Mouse (Mus musculus) layer of hippocampus, adult 2 months (tissue): ENCODE measurements around the gene Gpr161. TPM values are rescaled to one million over a fixed set of nuclear protein-coding genes. Genes with fewer than 3 reads are reported as not detected.

ENCODE experiments used
- DNase-seq, 2 experiments: peaks; one replicate each; pipeline ENCODE4 v3.0.0; 2022; ENCODE audit warnings: low spot score in 2 of 2
- H3K27ac ChIP-seq: fragments of 200-600 bp; 2 replicates; pipeline ENCODE4 v1.8.1; 2022
- H3K4me3 ChIP-seq: fragments of 200-600 bp; 2 replicates; pipeline ENCODE4 v1.8.1; 2022; ENCODE audit warnings: mild to moderate bottlenecking
- CTCF ChIP-seq: fragments of 200-600 bp; conservative IDR thresholded peaks from 2 replicates; pipeline ENCODE4 v1.8.1; 2022; ENCODE audit warnings: antibody characterized with exemption, mild to moderate bottlenecking, moderate library complexity
- long read RNA-seq, 2 experiments: library from polyadenylated mRNA; stranded (forward); transcript quantifications; one replicate each; pipeline ENCODE4 v2.0.0; 2021; ENCODE audit warnings: borderline mapping rate in 2 of 2
- total RNA-seq, 2 experiments: library from RNA; stranded (reverse); gene quantifications; 2 replicates each; pipeline ENCODE4 v1.2.3; 2021

The Gpr161 gene
- 10 to 100 TPM; 69.0 to 71.6 TPM for total RNA-seq
- long read RNA-seq, experiment 1, partial matches to known transcripts: 0 of 16 reads
- long read RNA-seq, experiment 1, other reads (novel, unspliced or antisense): 16 of 16 reads
- long read RNA-seq, experiment 2, partial matches to known transcripts: 2 of 18 reads
- long read RNA-seq, experiment 2, other reads (novel, unspliced or antisense): 16 of 18 reads

DNA sequence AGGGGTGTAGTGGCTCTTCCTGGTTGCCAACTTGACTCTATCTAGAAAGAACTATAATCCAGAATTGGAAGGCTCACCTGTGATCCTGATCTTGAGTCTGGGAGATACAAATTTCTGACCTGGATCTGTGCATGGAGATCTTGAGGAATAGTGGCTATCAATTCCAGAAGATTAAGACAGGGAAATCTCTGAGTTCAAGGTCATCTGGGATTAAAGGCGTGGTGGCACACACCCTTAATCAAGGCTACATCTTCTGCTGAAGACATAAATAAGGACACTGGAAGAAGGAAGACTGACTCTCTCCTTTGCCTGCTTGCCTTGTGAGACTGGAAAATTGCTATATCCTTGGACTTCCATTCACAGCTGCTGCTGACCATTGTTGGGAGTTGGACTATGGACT lies at the start of gene Gpr161:
Gene Gpr161 (plus strand): TSS at position 301 of the 400 bp plus-strand sequence.
- Histone ChIP-seq H3K27ac (peak within 1 kb of the TSS; percentile 32; the same call in 1 of the 2 replicates), H3K4me3 (no peak within 1 kb of the TSS)
- no peak for DNase-seq

DNA sequence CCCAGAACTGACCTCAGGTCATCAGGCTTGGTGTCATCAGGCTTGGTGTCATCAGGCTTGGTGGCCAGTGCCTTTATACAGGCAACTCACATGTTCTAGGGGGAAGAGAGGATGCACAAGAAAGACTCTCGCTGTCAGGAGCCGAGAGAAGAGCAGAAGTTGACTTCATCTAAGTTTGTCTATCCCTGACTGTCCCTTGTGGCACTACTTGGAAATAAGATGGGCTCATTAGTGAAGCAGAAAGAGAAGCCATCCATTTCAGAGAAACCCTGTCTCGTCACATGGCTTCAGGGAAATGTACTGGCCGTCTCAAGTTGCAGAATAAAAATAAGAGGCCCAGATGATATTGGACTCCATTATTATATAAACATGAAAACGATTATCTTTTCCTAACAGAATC lies 49.0 kb upstream of the Gpr161 start:
- TF ChIP-seq CTCF: no peak
- no peak for DNase-seq
- H3K27ac ChIP-seq: no peak overlapping the region
- no peak overlapping the region for H3K4me3 ChIP-seq

More for the DNA sequence above, at the start of gene Gpr161:
- TF ChIP-seq CTCF: no peak

DNA sequence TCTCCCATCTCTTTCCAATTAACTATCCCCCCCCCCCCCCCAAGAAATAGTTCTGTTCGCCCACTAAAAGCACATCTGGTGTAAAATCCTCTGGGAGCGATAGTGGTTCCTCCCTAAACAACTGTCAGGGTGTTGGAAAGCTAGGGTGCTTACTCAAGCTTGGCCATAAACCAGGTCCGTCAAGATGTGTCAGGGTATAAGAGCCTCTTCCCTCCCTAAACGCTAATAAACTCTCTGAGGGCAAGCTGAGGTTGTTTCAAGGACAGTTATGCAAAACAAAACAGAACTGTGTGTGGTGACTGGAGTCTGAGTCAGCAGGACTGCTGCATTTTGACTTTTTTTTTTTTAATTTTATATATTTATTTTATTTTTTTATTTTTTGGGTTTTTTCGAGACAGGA lies 48.5 kb upstream of the Gpr161 start:
- no peak for TF ChIP-seq CTCF
- Histone ChIP-seq H3K4me3 (no peak overlapping the region), H3K27ac (no peak overlapping the region)
- DNase-seq: no peak

DNA sequence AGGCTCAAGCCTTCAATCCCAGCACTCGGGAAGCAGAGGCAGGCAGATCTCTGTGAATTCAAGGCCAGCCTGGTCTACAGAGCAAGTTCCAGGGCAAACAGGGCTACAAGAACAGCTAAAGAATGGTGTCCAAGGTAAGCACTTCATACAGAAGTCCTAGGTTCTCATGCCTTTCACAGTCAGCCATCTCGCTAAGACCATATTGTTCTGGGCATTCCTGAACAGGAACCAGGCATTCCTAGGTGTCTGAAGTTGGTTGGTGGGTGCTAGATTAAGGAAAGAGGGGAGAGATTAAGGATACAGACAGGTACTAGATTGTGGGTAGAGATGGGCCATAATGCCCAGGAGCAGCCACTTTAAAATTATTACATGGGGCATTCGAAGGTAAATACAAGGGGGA lies 47.8 kb upstream of the Gpr161 start:
- H3K4me3 ChIP-seq: no peak overlapping the region
- no peak for DNase-seq
- no peak for TF ChIP-seq CTCF
- H3K27ac ChIP-seq: no peak overlapping the region

DNA sequence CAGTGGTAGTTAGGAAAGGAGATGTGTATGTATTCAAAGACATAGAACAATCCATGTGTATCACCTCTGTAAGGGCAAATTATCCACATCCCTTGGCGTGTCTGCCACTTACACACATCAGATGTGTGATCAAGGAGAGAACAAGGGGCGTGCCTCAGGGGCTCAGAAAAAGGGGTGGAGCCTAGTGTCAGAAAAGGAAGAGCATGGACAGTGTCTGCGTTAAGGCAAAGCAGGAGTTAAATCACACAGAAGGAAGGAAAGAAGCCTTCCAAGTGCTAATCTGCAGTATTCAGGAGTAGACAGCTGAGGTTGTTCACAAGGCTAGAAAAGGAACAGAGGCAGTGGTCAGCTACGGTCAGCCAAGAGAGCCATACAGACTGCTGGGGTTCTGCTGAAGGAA lies 46.7 kb upstream of the Gpr161 start:
- H3K4me3 ChIP-seq: no peak overlapping the region
- no peak overlapping the region for H3K27ac ChIP-seq
- no peak for TF ChIP-seq CTCF
- DNase-seq: no peak

DNA sequence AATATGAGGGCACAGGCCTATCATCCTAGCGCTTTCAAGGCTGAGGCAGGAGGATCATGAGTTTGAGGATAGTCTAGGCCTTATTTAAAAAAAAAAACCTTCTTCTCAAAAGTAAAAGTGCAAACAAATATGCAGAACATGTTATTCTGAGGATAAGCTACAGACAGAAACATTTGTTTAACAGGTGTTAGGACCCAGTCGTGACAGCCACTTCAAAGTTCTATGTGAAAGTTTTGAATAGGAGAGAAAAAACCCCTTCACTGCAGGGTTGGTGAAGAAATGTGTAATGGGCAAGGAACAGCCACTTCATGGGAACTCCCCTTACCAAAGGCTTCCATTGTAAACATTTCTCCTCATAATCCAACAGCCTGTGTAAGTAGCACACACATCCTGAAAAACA lies 45.0 kb upstream of the Gpr161 start:
- no peak overlapping the region for H3K27ac ChIP-seq

DNA sequence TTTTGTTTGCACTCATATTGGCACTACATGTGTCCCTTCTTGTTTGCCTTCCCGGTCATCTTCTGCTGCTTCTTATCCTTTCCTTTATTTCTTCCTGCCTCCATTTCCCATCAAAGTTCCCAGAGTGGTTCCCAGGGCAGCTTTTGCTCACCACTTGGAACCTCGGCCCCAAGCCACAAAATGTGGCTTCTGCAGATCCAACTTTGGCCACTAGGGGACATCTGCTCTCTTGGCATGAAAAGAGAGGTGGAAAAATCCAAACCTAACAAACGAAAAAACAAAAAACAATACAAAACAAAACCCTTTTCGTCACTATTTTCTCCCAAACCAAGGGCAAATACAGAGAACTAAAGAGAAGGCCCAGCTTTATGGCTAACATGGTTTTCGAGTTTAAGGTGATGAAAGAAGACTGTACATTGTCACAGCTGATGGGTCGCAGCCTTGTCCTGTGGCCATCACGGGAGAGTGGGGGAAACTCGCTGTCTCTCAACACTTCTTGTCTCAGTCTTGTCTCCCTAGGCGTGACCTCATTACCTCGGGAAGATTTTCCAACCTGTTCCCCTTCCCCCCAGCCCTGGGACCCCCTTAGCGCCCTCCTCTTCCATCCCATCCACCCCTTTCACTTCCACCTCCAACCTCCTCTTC lies 43.4 kb upstream of the Gpr161 start:
- H3K4me3 ChIP-seq: no peak overlapping the region
- DNase-seq: peak in 1 of 2 experiments; percentile 53
- TF ChIP-seq CTCF: peak; percentile 88

More for the DNA sequence above, 45.0 kb upstream of the Gpr161 start:
- no peak overlapping the region for H3K4me3 ChIP-seq
- no peak for TF ChIP-seq CTCF
- DNase-seq: no peak

DNA sequence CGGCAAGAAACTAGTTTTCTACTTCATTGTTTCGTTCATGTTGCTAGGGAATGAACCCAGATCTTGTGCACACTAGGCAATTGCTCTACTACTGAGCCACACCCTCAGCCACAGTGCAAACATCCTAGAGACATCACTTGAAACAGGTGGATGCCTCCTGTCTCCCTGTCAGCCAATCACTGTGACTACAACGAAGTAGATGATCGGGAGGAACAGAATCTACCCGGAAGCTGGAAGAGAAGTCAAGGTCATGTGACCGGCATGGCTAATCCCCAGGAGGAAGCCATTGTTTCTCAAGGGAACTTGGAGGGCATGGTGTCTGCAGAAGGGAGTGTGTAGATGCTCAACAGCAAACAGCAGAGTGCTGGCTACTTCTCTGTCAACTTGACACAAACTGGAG lies 20.6 kb upstream of the Gpr161 start:
- Histone ChIP-seq H3K27ac (no peak overlapping the region), H3K4me3 (no peak overlapping the region)
- TF ChIP-seq CTCF: no peak
- no peak for DNase-seq

More for the DNA sequence above, 43.4 kb upstream of the Gpr161 start:
- H3K27ac ChIP-seq: no peak overlapping the region

DNA sequence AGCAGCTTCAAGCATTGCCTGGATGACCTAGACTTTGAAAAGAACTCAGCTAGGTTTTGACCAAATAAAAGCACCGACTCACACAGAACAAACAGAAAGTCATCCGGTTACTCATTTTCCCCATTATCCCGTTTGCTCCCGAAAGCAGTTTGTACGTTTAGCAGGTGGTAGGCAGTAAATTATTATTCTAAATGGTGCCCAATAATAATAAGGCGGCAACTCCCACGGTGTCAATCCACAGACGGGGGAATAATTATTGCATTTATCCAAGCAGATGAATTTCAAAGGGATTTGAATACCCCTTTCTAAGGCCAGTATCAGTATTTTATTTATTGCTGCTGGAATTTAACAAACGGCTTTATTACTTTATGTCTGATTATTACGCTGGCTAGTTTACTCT lies 14.8 kb upstream of the Gpr161 start:
- no peak for DNase-seq
- H3K27ac ChIP-seq: peak overlapping the region; percentile 84
- TF ChIP-seq CTCF: no peak
- H3K4me3 ChIP-seq: peak overlapping the region; percentile 74

DNA sequence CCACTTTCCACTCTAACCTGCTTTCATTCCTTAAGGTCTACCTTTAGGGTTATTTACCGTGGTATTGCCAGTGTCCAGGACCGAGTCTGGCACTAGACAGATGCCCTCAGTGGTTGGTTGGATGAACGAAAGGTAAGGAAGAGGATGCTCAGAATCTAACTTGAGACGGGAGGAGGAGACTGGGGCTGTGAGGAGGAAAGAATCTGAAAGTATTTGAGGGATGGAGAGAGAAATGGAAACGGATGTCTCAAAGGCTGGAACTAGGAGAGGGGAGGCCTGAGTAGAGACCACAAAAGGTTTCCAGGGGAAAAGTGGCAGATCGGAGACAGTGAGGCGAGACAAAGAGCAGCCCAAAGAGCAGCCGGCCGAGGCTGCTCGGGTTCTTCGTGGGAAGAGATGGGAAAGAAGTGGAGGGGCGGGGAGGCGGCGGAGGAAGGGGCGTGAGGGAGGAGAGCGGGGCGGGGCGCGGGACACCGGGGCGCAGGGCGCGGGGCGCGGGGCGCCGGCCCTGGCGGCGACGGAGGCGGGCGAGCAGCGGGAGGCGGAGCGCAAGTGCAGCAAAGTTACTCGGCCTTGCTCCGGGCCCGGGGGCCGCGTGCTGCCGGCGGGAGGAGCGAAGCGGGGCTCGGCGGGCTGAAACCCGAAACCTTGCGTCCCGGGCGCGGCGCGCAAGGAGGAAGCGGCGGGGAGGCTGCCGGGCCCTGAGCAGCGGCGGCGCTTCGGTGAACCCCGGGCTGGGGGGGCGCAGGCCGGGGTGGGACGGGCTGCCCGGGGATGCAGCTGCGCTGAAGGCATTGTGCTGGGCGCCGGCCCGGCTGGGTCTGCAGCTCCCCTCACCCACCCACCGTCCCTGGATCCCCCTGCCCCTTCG lies 14.0 kb upstream of the Gpr161 start:
- Histone ChIP-seq H3K4me3 (peak overlapping the region; percentile 74), H3K27ac (peak overlapping the region; percentile 84)
- no peak for TF ChIP-seq CTCF
- peak; percentile 44 to 50 for DNase-seq

DNA sequence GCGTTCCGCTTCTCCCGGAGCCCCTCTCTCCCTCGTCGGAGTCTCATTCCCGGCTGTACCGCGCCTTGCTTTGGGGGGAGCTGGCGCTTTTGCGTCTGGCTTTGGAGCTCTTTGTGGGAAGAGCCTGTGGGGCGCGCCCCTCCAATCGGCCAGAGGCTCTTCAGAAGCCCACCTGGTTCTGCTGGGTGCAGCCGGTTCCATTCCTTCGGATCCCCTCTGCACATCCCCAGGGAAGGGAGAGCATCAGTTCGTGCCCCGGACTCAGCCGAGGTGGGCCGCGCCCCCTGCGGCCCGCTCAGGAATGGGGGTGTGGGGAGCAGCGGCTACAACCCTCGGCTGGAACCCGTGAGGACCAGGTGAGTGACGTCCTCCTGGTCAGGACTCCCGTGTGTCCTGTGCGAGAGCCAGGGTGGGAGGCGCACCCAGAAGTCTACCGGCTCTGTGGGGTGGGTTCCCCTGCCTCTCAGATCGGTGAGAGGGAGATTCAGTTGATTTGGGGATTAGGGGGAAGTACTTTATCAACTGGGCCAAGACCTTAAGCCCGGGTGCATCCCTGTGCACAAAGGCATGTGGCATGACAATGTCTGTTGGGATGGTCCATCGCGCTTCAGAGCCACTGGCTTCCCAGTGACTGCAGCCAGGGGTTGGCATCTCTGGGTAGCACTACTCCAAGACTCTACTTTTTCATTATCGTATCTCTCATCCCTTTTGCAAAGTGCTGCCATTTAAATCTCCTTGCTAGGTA lies 13.2 kb upstream of the Gpr161 start:
- H3K27ac ChIP-seq: peak overlapping the region; percentile 84
- DNase-seq: no peak
- TF ChIP-seq CTCF: 0 out of 2 replicates have a peak, but pooled peaks have one; percentile 16
- peak overlapping the region; percentile 74 for H3K4me3 ChIP-seq

DNA sequence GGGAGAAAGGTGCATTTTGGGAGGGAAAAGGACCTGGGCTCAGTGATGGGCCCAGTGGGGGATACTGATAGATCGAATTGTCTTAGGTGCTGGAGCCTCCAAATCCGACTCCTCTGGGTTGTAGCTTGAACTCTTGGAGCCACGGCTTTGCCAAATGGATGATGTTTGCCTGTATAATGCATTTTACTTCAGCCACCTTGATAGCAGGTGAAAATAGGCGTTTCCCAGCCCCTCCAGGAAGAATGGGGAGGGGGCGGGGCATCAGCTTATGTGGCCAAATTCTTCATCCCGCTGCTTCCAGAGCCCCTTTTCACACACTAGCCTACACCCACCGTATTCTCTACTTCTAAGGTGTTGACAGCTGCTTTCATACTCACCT lies 12.6 kb upstream of the Gpr161 start:
- peak overlapping the region; percentile 84 for H3K27ac ChIP-seq
- H3K4me3 ChIP-seq: peak overlapping the region; percentile 74
- TF ChIP-seq CTCF: no peak
- no peak for DNase-seq
